Mouse (Mus musculus) left cerebral cortex, postnatal 10 days (tissue): ENCODE measurements at regions not wholly inside any gene's neighbourhood (a gene's known extent, or its start where the extent isn't known, plus 50 kb on each side); places are given as distances from the start of the nearest gene placed in this dataset.

Source experiments
- DNase-seq, 2 experiments: peaks; one replicate each; pipeline ENCODE4 v3.0.0; 2021 to 2022; ENCODE audit warnings: low spot score in 2 of 2, mixed read lengths in 1 of 2; ENCODE audit errors: extremely low spot score in 1 of 2
- intact Hi-C: fragments of 180-260 bp; cut with DNase I; formaldehyde crosslinking; loops from one replicate; pipeline ENCODE4 v1.15.1; 2025

GRCm38 (mm10) chr11:27280791-27281190 is 687.0 kb upstream of the Vrk2 start:
- DNase-seq, result no peak
- intact Hi-C loops, result no loop called here

- intact Hi-C loops, result no loop called here
- DNase-seq, result peak; percentile 10 to 45
Observed at GRCm38 (mm10) chr11:27264253-27264652, 670.5 kb upstream of the Vrk2 start.

DNA sequence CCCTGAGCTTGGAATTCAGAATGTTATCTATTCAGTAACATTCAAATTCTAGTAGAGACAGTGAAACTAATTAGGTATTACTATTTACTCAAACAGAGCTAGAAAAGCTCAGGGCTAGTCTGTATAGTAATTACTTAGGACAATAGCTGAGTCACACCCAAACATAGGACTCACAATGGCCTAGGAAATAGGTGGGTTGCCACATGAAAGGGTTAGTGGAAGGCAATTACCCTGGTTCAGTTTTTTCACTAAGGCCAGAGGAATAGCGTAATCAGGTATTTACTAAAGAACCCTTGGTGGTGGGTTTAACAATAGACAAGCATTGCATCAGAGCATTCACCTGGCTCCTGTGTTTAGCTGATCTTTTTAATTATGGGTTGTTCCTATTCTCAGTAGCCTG is 664.7 kb upstream of the Vrk2 start:
- DNase-seq, result no peak

GRCm38 (mm10) chr11:27235884-27236283 is 642.1 kb upstream of the Vrk2 start:
- DNase-seq, result no peak
- intact Hi-C loops, result no loop called here

More for the DNA sequence above, 664.7 kb upstream of the Vrk2 start:
- intact Hi-C loops, result no loop called here

- DNase-seq, result no peak
- intact Hi-C loops, result loop anchor here (10.0 kb wide), 1 partner anchor 1358 kb away; the partner anchor contains the start of gene Ccdc85a
Observed at GRCm38 (mm10) chr11:27226454-27226853, 632.7 kb upstream of the Vrk2 start.

DNA sequence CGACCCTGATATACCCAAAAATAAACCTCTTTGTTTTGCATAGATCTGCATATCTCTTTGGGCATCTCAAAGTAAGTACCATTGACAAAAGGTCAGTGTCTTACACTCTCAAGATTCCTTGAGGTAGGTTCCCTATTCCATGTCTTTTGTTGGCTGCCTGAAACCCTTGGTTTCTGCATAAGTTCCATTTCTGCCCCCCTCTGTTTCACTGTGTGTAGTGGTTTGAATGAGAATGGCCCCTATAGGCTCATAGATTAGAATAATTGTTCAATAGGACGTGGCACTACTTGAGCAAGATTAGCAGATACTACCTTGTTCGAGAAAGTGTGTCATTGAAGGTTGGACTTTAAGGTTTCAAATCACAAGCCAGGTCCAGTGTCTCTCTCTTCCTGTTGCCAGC is 628.6 kb upstream of the Vrk2 start:
- intact Hi-C loops, result loop anchor here (10.0 kb wide), 1 partner anchor 1362 kb away; the partner anchor contains the start of gene Ccdc85a
- DNase-seq, result no peak

DNA sequence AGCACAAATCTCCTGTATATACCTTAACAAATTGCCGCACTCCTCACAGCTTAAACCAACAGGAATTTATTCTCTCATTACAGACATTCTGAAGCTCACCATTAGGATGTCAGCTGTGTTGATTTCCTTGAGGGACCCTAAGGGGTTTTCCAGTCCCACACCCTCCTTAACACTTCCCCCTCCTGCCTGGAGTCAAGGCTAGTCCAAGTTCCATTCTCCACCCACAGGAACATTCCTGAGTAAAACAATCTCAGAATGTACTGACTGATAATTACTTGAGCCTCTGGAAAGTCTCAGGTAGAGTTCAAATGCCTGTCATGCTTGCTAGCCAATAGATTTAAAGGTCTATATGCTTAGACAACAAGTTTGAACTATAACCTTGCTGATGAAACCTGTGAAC is 628.2 kb upstream of the Vrk2 start:
- intact Hi-C loops, result loop anchor here (10.0 kb wide), 1 partner anchor 1363 kb away; the partner anchor contains the start of gene Ccdc85a
- DNase-seq, result no peak

DNA sequence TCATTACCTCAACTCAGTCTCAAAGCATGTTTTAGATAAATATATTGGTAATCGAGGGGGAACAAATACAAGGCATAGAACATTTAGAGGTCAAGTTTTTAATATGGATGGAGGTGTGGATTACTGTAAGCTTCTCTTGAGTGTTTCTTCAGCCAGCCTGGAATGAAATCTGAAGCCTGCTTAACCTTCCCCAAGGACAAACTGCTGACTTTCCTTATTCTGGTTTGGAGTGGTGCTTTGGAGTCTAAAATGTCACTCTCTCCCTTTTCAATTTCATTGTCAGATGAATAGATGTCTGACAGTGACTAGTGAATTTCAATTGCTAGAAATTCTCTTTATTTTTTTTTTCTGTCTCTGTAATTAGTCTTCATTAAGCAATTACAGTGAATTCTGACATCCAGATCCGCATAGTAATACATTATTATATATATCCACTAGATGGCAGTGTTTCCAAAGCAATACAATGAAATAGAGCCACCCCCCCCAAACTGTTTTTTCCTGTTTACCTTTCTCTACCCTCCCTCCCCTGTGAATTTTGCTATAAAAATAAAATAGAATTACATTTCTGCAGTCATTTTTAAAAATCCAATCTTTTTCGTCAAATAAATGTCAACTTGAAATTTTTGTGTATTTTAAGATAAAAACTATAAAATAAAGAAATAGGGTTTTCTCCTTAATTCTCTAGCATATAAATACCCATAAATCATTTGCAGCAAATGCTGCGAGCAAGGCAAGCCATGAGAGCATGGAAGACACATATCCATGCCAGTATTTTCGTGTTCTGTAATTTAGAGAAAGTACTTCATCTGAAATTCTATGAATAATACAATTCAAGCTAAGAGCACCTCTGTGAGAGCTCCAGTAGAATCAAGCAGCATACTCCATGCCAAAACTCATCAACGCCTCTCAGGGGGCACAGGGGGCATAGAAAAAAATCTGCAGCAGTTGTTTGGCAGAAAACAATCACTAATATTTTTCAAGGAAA is 626.2 kb upstream of the Vrk2 start:
- intact Hi-C loops, result loop anchor here (10.0 kb wide), 1 partner anchor 1365 kb away; the partner anchor contains the start of gene Ccdc85a
- DNase-seq, result peak in 1 of 2 experiments; percentile 4

DNA sequence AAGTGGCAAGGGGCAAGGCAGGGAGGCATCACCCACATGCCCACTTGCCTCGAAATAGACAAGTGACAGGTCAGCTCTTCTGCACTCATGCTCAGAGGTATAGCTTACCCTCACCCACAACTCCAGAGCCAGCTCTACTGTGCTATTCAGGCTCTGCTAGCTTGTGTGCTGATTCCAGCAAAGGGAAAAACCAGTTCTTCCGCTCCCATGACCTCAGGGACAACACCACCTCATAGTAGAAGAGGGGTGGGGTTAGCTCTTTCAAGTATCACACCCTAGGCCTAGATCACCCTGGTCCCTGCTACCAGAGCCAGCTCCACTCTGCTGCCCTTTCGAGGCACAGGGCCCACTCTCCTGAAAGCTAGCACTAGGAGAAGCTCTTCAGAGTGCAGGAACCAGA is 622.0 kb upstream of the Vrk2 start:
- DNase-seq, result no peak
- intact Hi-C loops, result no loop called here

- intact Hi-C loops, result no loop called here
Observed at GRCm38 (mm10) chr11:27203330-27204214, 609.8 kb upstream of the Vrk2 start.

GRCm38 (mm10) chr11:27184035-27184434 is 590.2 kb upstream of the Vrk2 start:
- DNase-seq, result peak in 1 of 2 experiments; percentile 9
- intact Hi-C loops, result no loop called here

More at GRCm38 (mm10) chr11:27203330-27204214, 609.8 kb upstream of the Vrk2 start:
- no peak for DNase-seq

GRCm38 (mm10) chr11:27183422-27183821 is 589.6 kb upstream of the Vrk2 start:
- intact Hi-C loops, result no loop called here
- DNase-seq, result no peak

- no peak for DNase-seq
- intact Hi-C loops, result no loop called here
Observed at GRCm38 (mm10) chr11:27160411-27160810, 566.6 kb upstream of the Vrk2 start.
